Mouse (Mus musculus) neural tube, embryonic 14.5 days (tissue): ENCODE measurements around the gene Plppr2. TPM values are rescaled to one million over a fixed set of nuclear protein-coding genes. Genes with fewer than 3 reads are reported as not detected.
A peak's percentile ranks its signal among the peaks of the same experiment; 100 is the strongest.

ENCODE experiments used
- ATAC-seq: fragments of 200-750 bp; cut with Nextera tagmentation; 2 replicates; pipeline ENCODE4 v1.8.0; 2017; ENCODE audit warnings: low read depth, mild to moderate bottlenecking, moderate TSS enrichment, moderate library complexity
- H3K27ac ChIP-seq: fragments of 300-500 bp; sonication (generic); 2 replicates; pipeline ENCODE4 v1.5.1; 2014; ENCODE audit warnings: low read depth, mild to moderate bottlenecking, control low read depth, low read length, moderate library complexity, mixed read lengths
- H3K27me3 ChIP-seq: fragments of 300-500 bp; sonication (generic); 2 replicates; pipeline ENCODE4 v1.6.1; 2014; ENCODE audit warnings: low read length; ENCODE audit not compliant: control insufficient read depth, insufficient read depth
- H3K36me3 ChIP-seq: fragments of 300-500 bp; sonication (generic); 2 replicates; pipeline ENCODE4 v1.6.1; 2014; ENCODE audit warnings: low read length, mixed read lengths; ENCODE audit not compliant: control insufficient read depth, insufficient read depth
- H3K4me1 ChIP-seq: fragments of 300-500 bp; sonication (generic); 2 replicates; pipeline ENCODE4 v1.6.1; 2014; ENCODE audit warnings: low read length; ENCODE audit not compliant: control insufficient read depth, insufficient read depth
- H3K4me2 ChIP-seq: fragments of 300-500 bp; sonication (generic); 2 replicates; pipeline ENCODE4 v1.6.1; 2014; ENCODE audit warnings: mild to moderate bottlenecking, low read depth, low read length, control low read depth
- H3K4me3 ChIP-seq: fragments of 300-500 bp; sonication (generic); 2 replicates; pipeline ENCODE4 v1.5.1; 2014; ENCODE audit warnings: low read depth, low read length, control low read depth, mixed read lengths
- H3K9ac ChIP-seq: fragments of 300-500 bp; sonication (generic); replicated peaks from 2 replicates; pipeline ENCODE4 v1.6.1; 2014; ENCODE audit warnings: low read depth, mild to moderate bottlenecking, control low read depth, low read length, mixed read lengths
- H3K9me3 ChIP-seq: fragments of 300-500 bp; sonication (generic); 2 replicates; pipeline ENCODE4 v1.6.1; 2016; ENCODE audit warnings: low read length; ENCODE audit not compliant: control insufficient read depth
- WGBS: fragments of 180-500 bp; shearing (Covaris S2); extraction: QIAGEN DNeasy Blood & Tissue Kit; methylation state at CpG from one replicate; pipeline ENCODE4 v1.1.7; 2014; 5-methylcytosine and 5-hydroxymethylcytosine counted together
- polyA plus RNA-seq: library from polyadenylated mRNA; unstranded; fragments of >200 nt; fragmentation: Nextera tagmentation; extraction: Ambion mirVana; gene quantifications from 2 replicates; pipeline ENCODE4 v1.2.1, GENCODE M21; 2014

Gene Plppr2
- 83.5 and 89.6 TPM in 2 replicates for polyA plus RNA-seq

GRCm38 (mm10) chr9:21936692-21937570 is at the start of gene Plppr2:
Plppr2 (plus strand) TSS chr9:21937033.
- 2% methylated on average over 41 of the region's 43 CpGs for WGBS
- H3K27me3 ChIP-seq = no peaks in the 10 kb centered on the region
- ATAC-seq = peak; percentile 94
- H3K27ac ChIP-seq = peak within 1 kb of the TSS; percentile 72
- H3K4me1 ChIP-seq = peaks cover 9% of the 10 kb centered on the region
- no peaks in the 10 kb centered on the region for H3K9me3 ChIP-seq
- H3K4me3 ChIP-seq = peak within 1 kb of the TSS; percentile 81
- H3K36me3 ChIP-seq = peaks cover 6% of the 10 kb centered on the region; the same call in 1 of the 2 replicates
- peak within 1 kb of the TSS; percentile 78 for H3K9ac ChIP-seq
- peak within 1 kb of the TSS; percentile 60 for H3K4me2 ChIP-seq

- H3K4me2 ChIP-seq = no peak overlapping the region
- no peaks in the 10 kb centered on the region for H3K27me3 ChIP-seq
- no peak for ATAC-seq
- 66% methylated on average over 3 of the region's 3 CpGs for WGBS
- H3K4me3 ChIP-seq = no peak overlapping the region
- H3K27ac ChIP-seq = no peak overlapping the region
- no peak overlapping the region for H3K9ac ChIP-seq
- no peaks in the 10 kb centered on the region for H3K9me3 ChIP-seq
- no peaks in the 10 kb centered on the region for H3K36me3 ChIP-seq
- no peaks in the 10 kb centered on the region for H3K4me1 ChIP-seq
Measured at GRCm38 (mm10) chr9:21889229-21889628, 47.6 kb upstream of the Plppr2 start.

GRCm38 (mm10) chr9:21901223-21901820 is 35.5 kb upstream of the Plppr2 start:
- peak; percentile 91 for ATAC-seq
- WGBS = 13% methylated on average over 10 of the region's 10 CpGs
- no peaks in the 10 kb centered on the region for H3K36me3 ChIP-seq
- H3K4me3 ChIP-seq = peak overlapping the region; percentile 37
- no peaks in the 10 kb centered on the region for H3K4me1 ChIP-seq
- peak overlapping the region; percentile 29; the same call in 1 of the 2 replicates for H3K9ac ChIP-seq
- H3K27ac ChIP-seq = no peak overlapping the region
- H3K9me3 ChIP-seq = no peaks in the 10 kb centered on the region
- no peaks in the 10 kb centered on the region for H3K27me3 ChIP-seq
- peak overlapping the region; percentile 55 for H3K4me2 ChIP-seq

GRCm38 (mm10) chr9:21904031-21904430 is 32.8 kb upstream of the Plppr2 start:
- WGBS = 92% methylated on average over 4 of the region's 4 CpGs
- Histone ChIP-seq H3K4me1 (no peaks in the 10 kb centered on the region), H3K4me2 (no peak overlapping the region), H3K9me3 (no peaks in the 10 kb centered on the region), H3K9ac (no peak overlapping the region), H3K4me3 (no peak overlapping the region), H3K27ac (no peak overlapping the region), H3K36me3 (no peaks in the 10 kb centered on the region), H3K27me3 (no peaks in the 10 kb centered on the region)
- no peak for ATAC-seq

GRCm38 (mm10) chr9:21908216-21908615 is 28.6 kb upstream of the Plppr2 start:
- Histone ChIP-seq H3K4me1 (no peaks in the 10 kb centered on the region), H3K4me3 (no peak overlapping the region), H3K27me3 (no peaks in the 10 kb centered on the region), H3K4me2 (no peak overlapping the region), H3K9me3 (no peaks in the 10 kb centered on the region), H3K9ac (no peak overlapping the region), H3K27ac (no peak overlapping the region), H3K36me3 (no peaks in the 10 kb centered on the region)
- no peak for ATAC-seq
- 78% methylated on average over 11 of the region's 11 CpGs for WGBS

- Histone ChIP-seq H3K9me3 (no peaks in the 10 kb centered on the region), H3K4me2 (no peak overlapping the region), H3K36me3 (no peaks in the 10 kb centered on the region), H3K4me3 (no peak overlapping the region), H3K27me3 (no peaks in the 10 kb centered on the region), H3K9ac (no peak overlapping the region), H3K4me1 (no peaks in the 10 kb centered on the region), H3K27ac (no peak overlapping the region)
- no peak for ATAC-seq
- WGBS = 85% methylated on average over 10 of the region's 10 CpGs
Measured at GRCm38 (mm10) chr9:21909474-21910223, 27.2 kb upstream of the Plppr2 start.

GRCm38 (mm10) chr9:21916851-21917492 is 19.9 kb upstream of the Plppr2 start:
- H3K9me3 ChIP-seq = no peaks in the 10 kb centered on the region
- H3K27me3 ChIP-seq = no peaks in the 10 kb centered on the region
- no peaks in the 10 kb centered on the region for H3K4me1 ChIP-seq
- H3K9ac ChIP-seq = peak overlapping the region; percentile 66; the same call in 1 of the 2 replicates
- peak overlapping the region; percentile 73 for H3K4me2 ChIP-seq
- H3K4me3 ChIP-seq = peak overlapping the region; percentile 64
- H3K36me3 ChIP-seq = no peaks in the 10 kb centered on the region
- H3K27ac ChIP-seq = no peak overlapping the region
- ATAC-seq = 0 out of 2 replicates have a peak, but pooled peaks have one; percentile 0
- whole genome bisulfite sequencing = 72% methylated on average over 3 of the region's 3 CpGs

- WGBS = 2% methylated on average over 33 of the region's 35 CpGs
- Histone ChIP-seq H3K27me3 (no peaks in the 10 kb centered on the region), H3K4me1 (no peaks in the 10 kb centered on the region), H3K4me2 (peak overlapping the region; percentile 73), H3K4me3 (peak overlapping the region; percentile 64), H3K9ac (peak overlapping the region; percentile 66), H3K27ac (peak overlapping the region; percentile 57; the same call in 1 of the 2 replicates), H3K36me3 (no peaks in the 10 kb centered on the region), H3K9me3 (no peaks in the 10 kb centered on the region)
- peak; percentile 77 for ATAC-seq
Measured at GRCm38 (mm10) chr9:21917493-21918034, 19.3 kb upstream of the Plppr2 start.
